Mouse (Mus musculus): Measurements from ENCODE around the gene Tac4. TPM values are rescaled to one million over a fixed set of nuclear protein-coding genes. Genes with fewer than 3 reads are reported as not detected.

Tac4 gene
- total and polyA plus RNA-seq, 3 experiments = 0.07 to 0.39 TPM; not detected in 1

DNA sequence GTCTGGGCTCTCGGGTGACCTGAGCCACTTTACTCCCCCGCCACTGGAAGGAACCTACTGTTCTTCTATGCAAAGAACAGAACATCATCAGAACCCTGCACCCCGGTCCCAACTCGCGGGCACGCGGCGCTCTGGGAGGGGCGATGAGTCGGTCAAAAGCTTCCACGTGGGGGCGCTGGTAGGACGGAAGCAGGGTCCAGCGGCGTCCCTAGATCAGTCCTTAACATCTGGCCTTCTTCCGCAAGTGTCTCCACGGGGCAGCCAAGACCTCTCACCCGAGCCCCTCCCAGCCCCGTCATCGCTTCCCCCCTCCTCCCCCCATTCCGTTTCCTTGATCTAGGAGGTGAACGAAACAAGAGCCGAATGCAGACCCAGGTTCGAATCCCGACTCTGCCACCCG, 2.8 kb upstream of the Tac4 start (continued):
- TF ChIP-seq POLR2AphosphoS2 (IDR thresholded peaks at IDR 0.05; ENCODE audit: low read length) (no peak), HCFC1 (IDR thresholded peaks at IDR 0.05; ENCODE audit: low read depth, low read length) (peak; percentile 69), ELF1 (IDR thresholded peaks at IDR 0.05; ENCODE audit: low read depth, low read length) (peak; percentile 79), ETS1 (IDR thresholded peaks at IDR 0.05; ENCODE audit: low read depth, low read length) (no peak), ZMIZ1 (IDR thresholded peaks at IDR 0.05; ENCODE audit: low read depth, low read length) (no peak), TAL1 (IDR thresholded peaks at IDR 0.05; ENCODE audit: low read length) (peak; percentile 33; the same call in 1 of the 2 replicates), MAZ (IDR thresholded peaks at IDR 0.05; ENCODE audit: low read depth, low read length) (peak; percentile 86; the same call in 1 of the 2 replicates), GATA1 (IDR thresholded peaks at IDR 0.05; ENCODE audit: low read depth, low read length) (0 out of 2 replicates have a peak, but pooled peaks have one; percentile 8), E2F4 (IDR thresholded peaks at IDR 0.05; ENCODE audit: borderline replicate concordance, low read depth, low read length) (no peak), MYC (IDR thresholded peaks at IDR 0.05; ENCODE audit: low read depth, low read length) (peak; percentile 62), CTCF (IDR thresholded peaks at IDR 0.05 in 2 of 3, conservative IDR thresholded peaks at IDR 0.05 in 1 of 3; ENCODE audit: control insufficient read depth in 1 of 3, insufficient read depth in 1 of 3, low read depth in 2 of 3, low read length in 3 of 3, poor library complexity in 1 of 3, severe bottlenecking in 1 of 3) (peak; percentile 48 to 93 (median 85); a peak in 5 of 6 replicates)

DNA sequence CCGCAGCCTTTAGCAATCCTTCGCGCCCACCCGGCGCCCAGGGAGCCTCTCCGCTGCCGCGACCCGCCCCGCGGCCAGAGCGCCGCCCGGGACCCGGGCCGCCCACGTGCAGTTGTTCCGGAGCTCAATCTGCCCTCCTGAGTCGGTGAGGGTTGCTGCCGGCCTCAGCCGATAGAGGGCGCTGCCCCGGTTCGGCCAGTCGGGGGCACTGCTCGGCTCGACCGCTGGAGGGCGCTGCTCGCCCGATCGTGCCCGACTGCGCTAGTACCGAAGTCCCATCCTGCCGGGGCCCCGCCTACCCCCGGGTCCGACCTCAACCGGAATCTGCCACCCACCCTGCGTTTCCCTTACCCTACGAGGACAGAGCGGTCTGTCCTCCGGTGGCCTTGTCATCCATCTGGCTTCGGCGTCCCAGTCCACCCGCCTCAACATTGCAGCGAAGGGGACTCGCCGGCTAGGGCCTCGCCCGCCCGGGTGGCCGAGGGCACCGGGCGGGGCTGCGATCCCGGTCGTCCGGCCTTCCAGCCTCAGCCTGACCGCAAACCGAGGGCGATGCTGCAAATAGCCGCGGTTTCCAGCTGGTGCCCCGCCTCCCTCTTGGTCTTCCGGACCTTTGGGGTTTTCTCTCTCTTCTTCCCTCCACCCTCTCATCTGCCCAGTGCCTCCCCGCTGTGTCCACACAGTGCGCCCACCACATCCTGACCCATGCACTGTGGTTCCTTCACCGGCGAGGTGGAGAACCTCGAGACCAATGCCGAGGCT, 2.1 kb upstream of the Tac4 start:
- peaks cover 5 to 23% of the 10 kb centered on the region in 2 experiments for H3K4me1 ChIP-seq (ENCODE audit: control insufficient read depth in 1 of 2, insufficient read depth in 2 of 2, low read length in 2 of 2)
- peak overlapping the region; percentile 70 to 91 for H3K4me3 ChIP-seq (ENCODE audit: control insufficient read depth in 1 of 2, insufficient read depth in 1 of 2, low read depth in 2 of 2, low read length in 2 of 2)
- H3K27me3 ChIP-seq (ENCODE audit: control insufficient read depth in 1 of 2, insufficient read depth in 2 of 2, low read length in 2 of 2) = peaks cover 0 to 2% of the 10 kb centered on the region in 2 experiments; a peak in 2 of 4 replicates
- H3K9ac ChIP-seq (ENCODE audit: control insufficient read depth, low read depth, low read length, poor library complexity, severe bottlenecking) = peak overlapping the region; percentile 94
- DNase-seq (ENCODE audit: low read depth, low spot score) = peak; percentile 94
- H3K9me3 ChIP-seq (replicated peaks; ENCODE audit: insufficient read depth, low read length) = no peaks in the 10 kb centered on the region
- H3K36me3 ChIP-seq (ENCODE audit: control insufficient read depth in 1 of 2, insufficient read depth in 2 of 2, low read length in 2 of 2) = peaks cover 0 to 14% of the 10 kb centered on the region in 2 experiments; a peak in 2 of 4 replicates
- H3K27ac ChIP-seq (ENCODE audit: control insufficient read depth, low read depth, low read length) = peak overlapping the region; percentile 77
- peaks cover 3% of the 10 kb centered on the region; the same call in 1 of the 2 replicates for H3K79me2 ChIP-seq (ENCODE audit: control insufficient read depth, insufficient read depth, low read length, poor library complexity)
- TF ChIP-seq CHD1 (IDR thresholded peaks at IDR 0.05; ENCODE audit: low read depth, low read length) (0 out of 2 replicates have a peak, but pooled peaks have one; percentile 50), GATA1 (IDR thresholded peaks at IDR 0.05; ENCODE audit: low read depth, low read length) (no peak), MEF2A (IDR thresholded peaks at IDR 0.05; ENCODE audit: extremely low read depth, insufficient replicate concordance, low read depth, low read length, poor library complexity, severe bottlenecking) (0 out of 2 replicates have a peak, but pooled peaks have one; percentile 46), ZC3H11A (IDR thresholded peaks at IDR 0.05; ENCODE audit: low read depth, low read length) (peak; percentile 36; the same call in 1 of the 2 replicates), ZMIZ1 (IDR thresholded peaks at IDR 0.05; ENCODE audit: low read depth, low read length) (peak; percentile 86; the same call in 1 of the 2 replicates), MAX (IDR thresholded peaks at IDR 0.05; ENCODE audit: low read length) (peak; percentile 81), HCFC1 (IDR thresholded peaks at IDR 0.05; ENCODE audit: low read depth, low read length) (peak; percentile 78), MAFK (IDR thresholded peaks at IDR 0.05; ENCODE audit: borderline replicate concordance, low read depth, low read length) (no peak), POLR2AphosphoS2 (IDR thresholded peaks at IDR 0.05; ENCODE audit: low read length) (peak; percentile 50; the same call in 1 of the 2 replicates), MYC (IDR thresholded peaks at IDR 0.05; ENCODE audit: low read depth, low read length) (peak; percentile 81), ETS1 (IDR thresholded peaks at IDR 0.05; ENCODE audit: low read depth, low read length) (no peak), EP300 (IDR thresholded peaks at IDR 0.05; ENCODE audit: low read depth in 1 of 2, low read length in 2 of 2) (no peak), GABPA (IDR thresholded peaks at IDR 0.05; ENCODE audit: low read depth, low read length) (no peak), RCOR1 (IDR thresholded peaks at IDR 0.05; ENCODE audit: low read depth, low read length) (peak; percentile 54; the same call in 1 of the 2 replicates), POLR2AphosphoS5 (IDR thresholded peaks at IDR 0.05; ENCODE audit: borderline replicate concordance, low read depth, low read length) (no peak), MYB (IDR thresholded peaks at IDR 0.05; ENCODE audit: low read depth, low read length) (peak; percentile 43; the same call in 1 of the 2 replicates), E2F4 (IDR thresholded peaks at IDR 0.05; ENCODE audit: borderline replicate concordance, low read depth, low read length) (no peak), NRF1 (IDR thresholded peaks at IDR 0.05; ENCODE audit: insufficient read depth, low read depth, low read length, poor library complexity, severe bottlenecking) (peak; percentile 24; the same call in 1 of the 2 replicates), USF2 (IDR thresholded peaks at IDR 0.05; ENCODE audit: borderline replicate concordance in 1 of 2, insufficient read depth in 1 of 2, low read depth in 1 of 2, low read length in 2 of 2) (no peak), TBP (IDR thresholded peaks at IDR 0.05; ENCODE audit: low read depth, low read length) (peak; percentile 34; the same call in 1 of the 2 replicates), ZNF384 (IDR thresholded peaks at IDR 0.05; ENCODE audit: low read depth, low read length) (0 out of 2 replicates have a peak, but pooled peaks have one; percentile 26), MAZ (IDR thresholded peaks at IDR 0.05; ENCODE audit: low read depth, low read length) (no peak), RAD21 (IDR thresholded peaks at IDR 0.05; ENCODE audit: low read depth, low read length) (peak; percentile 78), ELF1 (IDR thresholded peaks at IDR 0.05; ENCODE audit: low read depth, low read length) (peak; percentile 36; the same call in 1 of the 2 replicates), KAT2A (conservative IDR thresholded peaks at IDR 0.05; ENCODE audit: low read depth, low read length) (no peak), CTCF (IDR thresholded peaks at IDR 0.05 in 2 of 3, conservative IDR thresholded peaks at IDR 0.05 in 1 of 3; ENCODE audit: control insufficient read depth in 1 of 3, insufficient read depth in 1 of 3, low read depth in 2 of 3, low read length in 3 of 3, poor library complexity in 1 of 3, severe bottlenecking in 1 of 3) (peak; percentile 92 to 100 (median 100); a peak in 5 of 6 replicates)

All from MEL (cell line).